Mouse (Mus musculus): ENCODE data around the gene Slc39a13. TPM values are rescaled to one million over a fixed set of nuclear protein-coding genes. Genes with fewer than 3 reads are reported as not detected.

The Slc39a13 gene
- polyA plus RNA-seq, 1 experiment from 2014 or later: 21.9 TPM

- H3K27ac ChIP-seq (ENCODE audit: low read depth, low read length): no peak overlapping the region
- no peak overlapping the region for H3K4me3 ChIP-seq (ENCODE audit: low read depth, low read length)
- 89% methylated on average over 2 of the region's 2 CpGs for WGBS
- H3K4me2 ChIP-seq (ENCODE audit: low read depth): no peak overlapping the region
- H3K27me3 ChIP-seq (ENCODE audit: control insufficient read depth, insufficient read depth, low read length): no peaks in the 10 kb centered on the region
- no peak for DNase-seq (ENCODE audit: low spot score)
- H3K36me3 ChIP-seq (ENCODE audit: control insufficient read depth, insufficient read depth, low read length): no peaks in the 10 kb centered on the region
- H3K9me3 ChIP-seq (ENCODE audit: control insufficient read depth, low read length): no peaks in the 10 kb centered on the region
- ATAC-seq (ENCODE audit: insufficient read depth, low FRiP score, low TSS enrichment): no peak
- H3K9ac ChIP-seq (ENCODE audit: low read length): no peak overlapping the region
- H3K4me1 ChIP-seq (ENCODE audit: control insufficient read depth, insufficient read depth, low read length): no peaks in the 10 kb centered on the region
Measured at GRCm38 (mm10) chr2:91098156-91098555, 27.9 kb upstream of the Slc39a13 start.

GRCm38 (mm10) chr2:91097015-91097414 is 26.8 kb upstream of the Slc39a13 start:
- Histone ChIP-seq H3K4me1 (ENCODE audit: control insufficient read depth, insufficient read depth, low read length) (no peaks in the 10 kb centered on the region), H3K27ac (ENCODE audit: low read depth, low read length) (no peak overlapping the region), H3K9ac (ENCODE audit: low read length) (no peak overlapping the region), H3K9me3 (ENCODE audit: control insufficient read depth, low read length) (no peaks in the 10 kb centered on the region), H3K4me3 (ENCODE audit: low read depth, low read length) (no peak overlapping the region), H3K27me3 (ENCODE audit: control insufficient read depth, insufficient read depth, low read length) (no peaks in the 10 kb centered on the region), H3K4me2 (ENCODE audit: low read depth) (no peak overlapping the region), H3K36me3 (ENCODE audit: control insufficient read depth, insufficient read depth, low read length) (no peaks in the 10 kb centered on the region)
- 91% methylated on average over 10 of the region's 10 CpGs for WGBS
- ATAC-seq (ENCODE audit: insufficient read depth, low FRiP score, low TSS enrichment) (no peak), DNase-seq (ENCODE audit: low spot score) (no peak)

GRCm38 (mm10) chr2:91096524-91096923 is 26.3 kb upstream of the Slc39a13 start:
- no peak for ATAC-seq (ENCODE audit: insufficient read depth, low FRiP score, low TSS enrichment)
- Histone ChIP-seq H3K27ac (ENCODE audit: low read depth, low read length) (no peak overlapping the region), H3K4me1 (ENCODE audit: control insufficient read depth, insufficient read depth, low read length) (no peaks in the 10 kb centered on the region), H3K9ac (ENCODE audit: low read length) (no peak overlapping the region), H3K4me3 (ENCODE audit: low read depth, low read length) (no peak overlapping the region), H3K27me3 (ENCODE audit: control insufficient read depth, insufficient read depth, low read length) (no peaks in the 10 kb centered on the region), H3K4me2 (ENCODE audit: low read depth) (no peak overlapping the region), H3K36me3 (ENCODE audit: control insufficient read depth, insufficient read depth, low read length) (no peaks in the 10 kb centered on the region), H3K9me3 (ENCODE audit: control insufficient read depth, low read length) (no peaks in the 10 kb centered on the region)
- no peak for DNase-seq (ENCODE audit: low spot score)
- WGBS: 71% methylated on average over 14 of the region's 14 CpGs

GRCm38 (mm10) chr2:91090827-91091226 is 20.6 kb upstream of the Slc39a13 start:
- 79% methylated on average over 6 of the region's 6 CpGs for WGBS
- Histone ChIP-seq H3K27me3 (ENCODE audit: control insufficient read depth, insufficient read depth, low read length) (no peaks in the 10 kb centered on the region), H3K9ac (ENCODE audit: low read length) (no peak overlapping the region), H3K4me3 (ENCODE audit: low read depth, low read length) (no peak overlapping the region), H3K36me3 (ENCODE audit: control insufficient read depth, insufficient read depth, low read length) (no peaks in the 10 kb centered on the region), H3K27ac (ENCODE audit: low read depth, low read length) (no peak overlapping the region), H3K9me3 (ENCODE audit: control insufficient read depth, low read length) (no peaks in the 10 kb centered on the region), H3K4me1 (ENCODE audit: control insufficient read depth, insufficient read depth, low read length) (no peaks in the 10 kb centered on the region), H3K4me2 (ENCODE audit: low read depth) (no peak overlapping the region)
- DNase-seq (ENCODE audit: low spot score) (no peak), ATAC-seq (ENCODE audit: insufficient read depth, low FRiP score, low TSS enrichment) (no peak)

GRCm38 (mm10) chr2:91090208-91090607 is 20.0 kb upstream of the Slc39a13 start:
- 82% methylated on average over 6 of the region's 6 CpGs for WGBS
- H3K9ac ChIP-seq (ENCODE audit: low read length): no peak overlapping the region
- DNase-seq (ENCODE audit: low spot score) (no peak), ATAC-seq (ENCODE audit: insufficient read depth, low FRiP score, low TSS enrichment) (no peak)
- H3K4me3 ChIP-seq (ENCODE audit: low read depth, low read length): no peak overlapping the region
- H3K9me3 ChIP-seq (ENCODE audit: control insufficient read depth, low read length): no peaks in the 10 kb centered on the region
- H3K4me2 ChIP-seq (ENCODE audit: low read depth): no peak overlapping the region
- H3K36me3 ChIP-seq (ENCODE audit: control insufficient read depth, insufficient read depth, low read length): no peaks in the 10 kb centered on the region
- no peaks in the 10 kb centered on the region for H3K27me3 ChIP-seq (ENCODE audit: control insufficient read depth, insufficient read depth, low read length)
- H3K4me1 ChIP-seq (ENCODE audit: control insufficient read depth, insufficient read depth, low read length): no peaks in the 10 kb centered on the region
- no peak overlapping the region for H3K27ac ChIP-seq (ENCODE audit: low read depth, low read length)

GRCm38 (mm10) chr2:91088987-91089386 is 18.8 kb upstream of the Slc39a13 start:
- no peak overlapping the region for H3K9ac ChIP-seq (ENCODE audit: low read length)
- no peak overlapping the region for H3K27ac ChIP-seq (ENCODE audit: low read depth, low read length)
- no peak overlapping the region for H3K4me2 ChIP-seq (ENCODE audit: low read depth)
- DNase-seq (ENCODE audit: low spot score) (no peak), ATAC-seq (ENCODE audit: insufficient read depth, low FRiP score, low TSS enrichment) (no peak)
- 81% methylated on average over 9 of the region's 9 CpGs for WGBS
- no peaks in the 10 kb centered on the region for H3K27me3 ChIP-seq (ENCODE audit: control insufficient read depth, insufficient read depth, low read length)
- no peaks in the 10 kb centered on the region for H3K9me3 ChIP-seq (ENCODE audit: control insufficient read depth, low read length)
- H3K4me3 ChIP-seq (ENCODE audit: low read depth, low read length): no peak overlapping the region
- H3K36me3 ChIP-seq (ENCODE audit: control insufficient read depth, insufficient read depth, low read length): no peaks in the 10 kb centered on the region
- H3K4me1 ChIP-seq (ENCODE audit: control insufficient read depth, insufficient read depth, low read length): no peaks in the 10 kb centered on the region

GRCm38 (mm10) chr2:91087453-91087852 is 17.2 kb upstream of the Slc39a13 start:
- Histone ChIP-seq H3K27ac (ENCODE audit: low read depth, low read length) (no peak overlapping the region), H3K9me3 (ENCODE audit: control insufficient read depth, low read length) (no peaks in the 10 kb centered on the region), H3K4me2 (ENCODE audit: low read depth) (no peak overlapping the region), H3K4me1 (ENCODE audit: control insufficient read depth, insufficient read depth, low read length) (no peaks in the 10 kb centered on the region), H3K9ac (ENCODE audit: low read length) (no peak overlapping the region), H3K36me3 (ENCODE audit: control insufficient read depth, insufficient read depth, low read length) (no peaks in the 10 kb centered on the region), H3K27me3 (ENCODE audit: control insufficient read depth, insufficient read depth, low read length) (no peaks in the 10 kb centered on the region), H3K4me3 (ENCODE audit: low read depth, low read length) (no peak overlapping the region)
- DNase-seq (ENCODE audit: low spot score) (no peak), ATAC-seq (ENCODE audit: insufficient read depth, low FRiP score, low TSS enrichment) (no peak)
- 85% methylated on average over 9 of the region's 9 CpGs for WGBS

GRCm38 (mm10) chr2:91086392-91087237 is 16.4 kb upstream of the Slc39a13 start:
- no peak for ATAC-seq (ENCODE audit: insufficient read depth, low FRiP score, low TSS enrichment)
- H3K27ac ChIP-seq (ENCODE audit: low read depth, low read length): no peak overlapping the region
- no peaks in the 10 kb centered on the region for H3K9me3 ChIP-seq (ENCODE audit: control insufficient read depth, low read length)

More at GRCm38 (mm10) chr2:91086392-91087237, 16.4 kb upstream of the Slc39a13 start:
- WGBS: 70% methylated on average over 9 of the region's 9 CpGs
- DNase-seq (ENCODE audit: low spot score): no peak
- no peak overlapping the region for H3K4me3 ChIP-seq (ENCODE audit: low read depth, low read length)
- no peaks in the 10 kb centered on the region for H3K36me3 ChIP-seq (ENCODE audit: control insufficient read depth, insufficient read depth, low read length)
- no peaks in the 10 kb centered on the region for H3K4me1 ChIP-seq (ENCODE audit: control insufficient read depth, insufficient read depth, low read length)
- no peak overlapping the region for H3K9ac ChIP-seq (ENCODE audit: low read length)
- H3K4me2 ChIP-seq (ENCODE audit: low read depth): no peak overlapping the region
- no peaks in the 10 kb centered on the region for H3K27me3 ChIP-seq (ENCODE audit: control insufficient read depth, insufficient read depth, low read length)

Data from neural tube, embryonic 11.5 days (tissue).